Mouse (Mus musculus) spleen, postnatal 14 days (tissue): ENCODE measurements at regions not wholly inside any gene's neighbourhood (a gene's known extent, or its start where the extent isn't known, plus 50 kb on each side); places are given as distances from the start of the nearest gene placed in this dataset.

ENCODE experiments used
- DNase-seq, 2 experiments: peaks; one replicate each; pipeline ENCODE4 v3.0.0; 2021 to 2022; ENCODE audit warnings: low spot score in 2 of 2

DNA sequence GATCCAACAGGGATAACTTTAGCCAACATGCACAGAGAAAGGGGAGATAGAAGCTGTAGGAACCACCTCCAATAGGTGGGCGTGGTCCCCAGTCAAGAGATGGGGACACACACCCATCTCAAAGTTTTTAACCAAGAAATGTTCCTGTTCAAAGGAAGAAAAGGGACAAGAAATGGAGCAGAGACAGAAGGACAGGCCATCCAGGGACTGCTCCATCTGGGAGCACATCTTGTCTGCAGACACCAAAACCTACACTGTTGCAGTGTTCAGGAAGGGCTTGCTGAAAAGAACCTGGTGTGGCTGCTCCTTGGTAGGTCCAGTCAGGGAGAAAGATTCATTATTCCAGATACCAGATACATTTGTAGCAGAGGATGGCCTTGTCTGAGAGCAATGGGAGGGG, 676.5 kb upstream of the Foxg1 start:
- no peak for DNase-seq

GRCm38 (mm10) chr12:48713646-48714045, 668.8 kb upstream of the Foxg1 start:
- DNase-seq: no peak

DNA sequence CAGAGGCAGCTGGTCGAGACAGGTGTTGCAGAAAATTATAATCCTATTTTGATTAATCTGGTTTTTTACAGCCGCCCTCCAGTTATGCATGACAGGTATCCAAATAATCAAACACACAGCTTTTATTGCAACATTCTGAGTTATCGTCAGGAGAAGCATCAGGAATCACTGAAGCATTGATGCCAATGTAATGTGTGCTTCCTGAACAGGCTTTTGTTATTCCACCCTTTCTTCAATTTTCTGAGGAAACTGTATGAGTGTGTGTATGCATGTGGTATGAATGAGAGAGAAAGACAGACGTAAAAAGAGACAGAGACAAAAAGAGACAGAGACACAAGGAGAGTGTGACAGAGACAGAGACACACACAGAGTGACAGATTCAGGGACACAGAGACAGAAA, 652.6 kb upstream of the Foxg1 start:
- DNase-seq: no peak

GRCm38 (mm10) chr12:48758805-48759396, 623.6 kb upstream of the Foxg1 start:
- no peak for DNase-seq
